Mouse (Mus musculus) embryonic fibroblast, embryonic 13.5 days (primary cell): ENCODE measurements around the gene Nlrp4a. TPM values are rescaled to one million over a fixed set of nuclear protein-coding genes. Genes with fewer than 3 reads are reported as not detected.
"Not testable (repeated sequence)": the region's sequence is repeated elsewhere in the genome, so short reads cannot be mapped to it uniquely, and the experiment has no call there.

ENCODE experiments used
- H3K27ac ChIP-seq: 2 replicates; pipeline ENCODE4 v1.5.1; 2012; ENCODE audit warnings: low read length, control low read depth, inconsistent platforms; ENCODE audit not compliant: insufficient read depth
- H3K4me1 ChIP-seq: 2 replicates; pipeline ENCODE4 v1.6.1; 2011; ENCODE audit warnings: low read length; ENCODE audit not compliant: control insufficient read depth, insufficient read depth
- H3K4me3 ChIP-seq: 2 replicates; pipeline ENCODE4 v1.5.1; 2011; ENCODE audit warnings: mild to moderate bottlenecking, control low read depth, low read length; ENCODE audit not compliant: insufficient read depth
- CTCF ChIP-seq: IDR thresholded peaks from 2 replicates; pipeline ENCODE4 v1.5.1; 2011; ENCODE audit warnings: mild to moderate bottlenecking, control low read depth, low read length, moderate library complexity, borderline replicate concordance; ENCODE audit not compliant: insufficient read depth
- POLR2A ChIP-seq: IDR thresholded peaks from 2 replicates; pipeline ENCODE4 v1.6.1; 2011; ENCODE audit warnings: low read depth, mild to moderate bottlenecking, control low read depth, low read length, moderate library complexity
- polyA plus RNA-seq: library from polyadenylated mRNA; stranded (reverse); fragments of >200 nt; gene quantifications from 2 replicates; pipeline ENCODE4 v1.2.4, GENCODE M21; 2011; ENCODE audit warnings: low read depth; ENCODE audit not compliant: missing spikeins, insufficient read length

Nlrp4a gene
- polyA plus RNA-seq: not detected in 2 replicates

- Histone ChIP-seq H3K4me1 (no peaks in the 10 kb centered on the region), H3K27ac (no peak within 1 kb of the TSS), H3K4me3 (no peak within 1 kb of the TSS)
- TF ChIP-seq POLR2A (no peak), CTCF (no peak)
Observed at GRCm38 (mm10) chr7:26434813-26435212, at the start of gene Nlrp4a. Gene Nlrp4a (plus strand): TSS chr7:26435113.

DNA sequence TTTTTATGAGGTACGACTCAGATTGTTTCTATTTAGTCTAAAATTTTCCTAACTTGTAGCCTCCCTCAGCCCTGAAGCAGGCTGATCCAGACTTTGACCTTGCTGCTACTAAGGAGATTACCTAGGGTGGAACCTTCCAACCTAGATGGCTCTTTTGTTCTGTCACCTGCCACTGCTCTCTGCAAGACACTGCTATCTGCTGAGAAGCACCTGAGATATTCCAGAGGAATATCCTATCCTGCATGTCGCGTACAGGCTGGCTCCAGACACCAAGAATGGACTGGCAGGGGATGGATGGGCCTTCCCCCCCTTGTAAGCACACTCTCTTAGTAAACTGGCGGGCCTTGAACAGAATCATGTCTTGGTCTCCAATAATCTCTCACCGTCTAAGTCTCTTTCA, 48.2 kb upstream of the Nlrp4a start:
- not testable (repeated sequence) for H3K4me1 ChIP-seq, H3K27ac ChIP-seq, H3K4me3 ChIP-seq

DNA sequence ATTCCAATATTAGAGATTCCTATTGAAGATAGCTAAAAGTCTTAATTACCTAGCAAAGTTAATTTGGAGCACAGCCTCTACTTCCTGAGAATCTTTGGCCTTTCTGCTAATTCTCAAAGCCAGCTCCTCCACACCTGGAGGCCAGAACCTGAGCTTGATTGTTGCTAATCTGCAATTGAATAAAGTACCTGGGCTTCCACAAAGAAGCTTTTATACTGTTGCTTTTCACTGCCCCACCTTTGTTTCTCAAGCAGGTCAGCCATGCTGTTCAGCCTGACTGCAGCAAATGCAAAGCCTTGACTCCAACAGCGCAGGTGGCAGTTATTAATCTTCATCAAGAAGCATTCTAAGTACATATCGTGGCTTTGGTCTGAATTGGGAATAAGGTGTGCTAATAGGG, 43.8 kb upstream of the Nlrp4a start:
- H3K27ac ChIP-seq, H3K4me1 ChIP-seq, H3K4me3 ChIP-seq: not testable (repeated sequence)

- H3K27ac ChIP-seq, H3K4me3 ChIP-seq, H3K4me1 ChIP-seq: not testable (repeated sequence)
Observed at GRCm38 (mm10) chr7:26391811-26392210, 43.1 kb upstream of the Nlrp4a start.

DNA sequence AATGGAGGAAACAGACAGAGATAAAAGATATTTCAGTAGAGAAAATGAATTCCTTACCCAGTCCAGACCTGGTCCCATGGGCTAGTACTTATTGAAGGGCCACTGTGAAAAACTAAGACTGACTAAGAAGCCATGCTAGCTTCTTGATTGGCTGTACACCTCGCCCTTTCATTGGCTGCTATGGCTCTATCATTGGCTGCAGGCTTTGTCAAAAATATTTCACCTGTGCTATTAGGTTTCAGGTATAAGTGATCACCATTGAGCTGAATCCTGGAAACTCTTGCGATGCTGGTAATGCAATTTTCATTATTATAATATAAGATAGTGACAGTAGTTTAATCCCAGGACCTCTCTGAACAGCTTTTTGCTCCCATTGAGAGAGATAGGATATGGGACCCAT, 31.3 kb upstream of the Nlrp4a start, which contains the start of gene Nlrp9c:
Gene Nlrp9c (minus strand): TSS at position 101 of the 400 bp plus-strand sequence.
- H3K4me3 ChIP-seq, H3K27ac ChIP-seq, H3K4me1 ChIP-seq: not testable (repeated sequence)

- Histone ChIP-seq H3K4me1 (no peaks in the 10 kb centered on the region), H3K4me3 (no peak overlapping the region), H3K27ac (no peak overlapping the region)
- TF ChIP-seq POLR2A: no peak
- no peak for TF ChIP-seq CTCF
Observed at GRCm38 (mm10) chr7:26476690-26477089, 41.8 kb downstream of the Nlrp4a start.

- not testable (repeated sequence) for H3K4me3 ChIP-seq, H3K27ac ChIP-seq, H3K4me1 ChIP-seq
Observed at GRCm38 (mm10) chr7:26489514-26489913, 54.6 kb downstream of the Nlrp4a start.

Other genes with a start within 250 kb of the Nlrp4a start
- not detected in 2 replicates for gene Vmn1r184, start 174.8 kb upstream of the Nlrp4a start, polyA plus RNA-seq
- gene Cyp2a4, start 127.9 kb upstream of the Nlrp4a start, polyA plus RNA-seq: not detected in 2 replicates
- gene Nlrp9c, start 31.4 kb upstream of the Nlrp4a start, polyA plus RNA-seq: not detected in 2 replicates
- gene Nlrp9a, start 99.9 kb downstream of the Nlrp4a start, polyA plus RNA-seq: not detected in 2 replicates
- not detected in 2 replicates for gene Vmn1r185, start 183.4 kb downstream of the Nlrp4a start, polyA plus RNA-seq